Mouse (Mus musculus): ENCODE results near the gene Igdcc3.

DNA sequence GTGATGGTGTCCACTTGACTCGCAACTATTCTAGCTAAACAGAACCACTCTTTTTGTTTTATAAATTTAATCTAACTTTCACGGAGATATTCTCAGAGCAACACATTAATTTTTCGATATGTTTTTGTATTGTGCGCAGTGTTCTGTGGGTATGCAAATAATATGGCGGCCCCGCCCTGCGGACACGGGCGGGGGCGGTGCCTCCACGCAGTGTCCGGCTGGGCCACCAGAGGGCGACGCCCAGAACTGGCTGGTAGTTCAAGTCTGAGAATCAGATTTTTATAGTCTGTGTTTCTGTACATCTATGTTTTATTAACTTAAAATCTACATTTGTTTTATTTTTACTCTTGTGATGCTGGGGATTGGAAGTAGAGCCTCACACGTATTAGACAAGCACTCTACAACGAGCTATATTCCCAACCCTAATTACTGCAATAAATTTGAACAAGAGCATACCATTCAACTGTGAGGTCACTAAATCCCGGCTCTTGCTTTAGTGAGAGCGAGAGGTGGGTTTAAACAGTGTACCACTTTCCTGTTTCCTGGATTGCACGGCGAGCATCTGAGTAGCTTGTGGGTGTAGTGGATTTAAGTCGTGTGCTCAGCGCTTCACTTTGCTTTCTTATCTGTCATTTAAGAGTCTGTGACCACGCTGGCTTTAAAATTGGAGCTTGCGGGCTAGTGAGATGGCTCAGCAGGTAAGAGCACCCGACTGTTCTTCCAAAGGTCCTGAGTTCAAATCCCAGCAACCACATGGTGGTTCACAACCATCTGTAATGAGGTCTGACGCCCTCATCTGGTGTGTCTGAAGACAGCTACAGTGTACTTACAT is 56.0 kb downstream of the Igdcc3 start:
- TF ChIP-seq USF1 (IDR thresholded peaks at IDR 0.05; ENCODE audit: low read depth, low read length) (no peak), POLR2A (IDR thresholded peaks at IDR 0.05; ENCODE audit: low read depth, low read length) (no peak), POLR2AphosphoS2 (IDR thresholded peaks at IDR 0.05; ENCODE audit: low read depth, low read length) (no peak), MAFK (IDR thresholded peaks at IDR 0.05; ENCODE audit: insufficient replicate concordance, low read length) (no peak), MAX (IDR thresholded peaks at IDR 0.05; ENCODE audit: low read length) (no peak), TCF12 (IDR thresholded peaks at IDR 0.05; ENCODE audit: low read depth, low read length) (no peak)

Data from CH12.LX (cell line).